Mouse (Mus musculus) limb, embryonic 13.5 days (tissue): ENCODE measurements at regions not wholly inside any gene's neighbourhood (a gene's known extent, or its start where the extent isn't known, plus 50 kb on each side); places are given as distances from the start of the nearest gene placed in this dataset.

Experiments used
- ATAC-seq: fragments of 200-750 bp; cut with Nextera tagmentation; 2 replicates; pipeline ENCODE4 v1.8.0; 2017; ENCODE audit warnings: low read depth, moderate number of reproducible peaks, moderate TSS enrichment; ENCODE audit not compliant: low FRiP score
- H3K27ac ChIP-seq: fragments of 300-500 bp; sonication (generic); 2 replicates; pipeline ENCODE4 v1.5.1; 2015; ENCODE audit warnings: inconsistent platforms, mild to moderate bottlenecking, moderate library complexity
- H3K27me3 ChIP-seq: fragments of 300-500 bp; sonication (generic); 2 replicates; pipeline ENCODE4 v1.6.1; 2015; ENCODE audit warnings: mild to moderate bottlenecking, inconsistent platforms
- H3K36me3 ChIP-seq: fragments of 300-500 bp; sonication (generic); 2 replicates; pipeline ENCODE4 v1.6.1; 2015; ENCODE audit warnings: inconsistent platforms, mild to moderate bottlenecking, moderate library complexity
- H3K4me1 ChIP-seq: fragments of 300-500 bp; sonication (generic); 2 replicates; pipeline ENCODE4 v1.6.1; 2015; ENCODE audit warnings: inconsistent platforms
- H3K4me2 ChIP-seq: fragments of 300-500 bp; sonication (generic); replicated peaks from 2 replicates; pipeline ENCODE4 v1.6.1; 2015; ENCODE audit warnings: inconsistent platforms, mild to moderate bottlenecking, moderate library complexity
- H3K4me3 ChIP-seq: fragments of 300-500 bp; sonication (generic); 2 replicates; pipeline ENCODE4 v1.5.1; 2015; ENCODE audit warnings: moderate library complexity, mild to moderate bottlenecking, inconsistent platforms
- H3K9ac ChIP-seq: fragments of 300-500 bp; sonication (generic); 2 replicates; pipeline ENCODE4 v1.6.1; 2015; ENCODE audit warnings: mild to moderate bottlenecking, inconsistent platforms
- H3K9me3 ChIP-seq: fragments of 300-500 bp; sonication (generic); 2 replicates; pipeline ENCODE4 v1.6.1; 2016; ENCODE audit warnings: inconsistent platforms
- WGBS: fragments of 180-500 bp; shearing (Covaris S2); methylation state at CpG from one replicate; pipeline ENCODE4 v1.1.7; 2015; 5-methylcytosine and 5-hydroxymethylcytosine counted together

DNA sequence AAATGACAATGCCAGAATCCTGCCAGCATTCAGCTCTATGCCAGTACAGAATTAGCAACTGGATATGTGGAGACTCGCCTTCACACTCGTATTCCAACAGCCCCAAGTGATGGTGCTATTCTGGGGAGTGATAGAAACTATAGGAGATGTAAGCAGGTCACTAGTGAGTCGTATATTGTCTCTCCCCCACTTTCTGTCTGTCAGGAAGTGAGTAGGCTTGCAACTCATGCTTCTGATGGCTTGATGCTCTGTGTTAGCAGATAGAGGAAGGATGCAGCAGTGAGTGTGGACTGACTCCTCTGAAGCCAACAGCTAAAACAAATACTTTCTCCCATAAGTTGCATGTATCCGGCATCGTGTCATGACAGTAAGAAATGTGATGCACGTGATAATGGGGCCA lies 52.0 kb upstream of the 4933409G03Rik start:
- peaks cover 17% of the 10 kb centered on the region for H3K4me1 ChIP-seq
- no peak for ATAC-seq
- H3K4me3 ChIP-seq: no peak overlapping the region
- no peaks in the 10 kb centered on the region for H3K36me3 ChIP-seq
- H3K4me2 ChIP-seq: no peak overlapping the region
- no peak overlapping the region for H3K9ac ChIP-seq
- WGBS: 84% methylated on average over 6 of the region's 6 CpGs
- H3K27ac ChIP-seq: no peak overlapping the region
- H3K9me3 ChIP-seq: no peaks in the 10 kb centered on the region
- no peaks in the 10 kb centered on the region for H3K27me3 ChIP-seq

DNA sequence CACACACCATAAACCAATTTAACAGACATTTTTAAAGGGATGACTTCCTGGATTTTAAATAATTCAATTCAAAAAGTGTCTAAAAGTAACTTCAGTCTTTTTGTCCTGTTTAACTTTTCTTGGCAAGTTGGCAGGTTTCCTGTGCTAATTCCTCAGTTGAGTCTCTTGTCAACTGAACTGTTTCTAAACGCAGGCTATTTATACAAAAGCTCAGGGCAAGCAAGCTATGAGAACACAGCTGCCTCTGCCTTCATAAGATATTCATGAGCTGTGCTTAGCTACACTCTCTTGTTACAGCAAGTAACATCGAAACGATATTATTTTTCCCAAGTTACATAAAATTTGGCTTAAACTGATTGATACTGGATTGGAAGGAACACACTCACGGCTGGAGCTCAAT lies 51.1 kb upstream of the 4933409G03Rik start:
- ATAC-seq: peak; percentile 40; the same call in 1 of the 2 replicates
- Histone ChIP-seq H3K9ac (no peak overlapping the region), H3K27me3 (no peaks in the 10 kb centered on the region), H3K4me3 (no peak overlapping the region), H3K4me2 (no peak overlapping the region), H3K4me1 (peaks cover 17% of the 10 kb centered on the region), H3K36me3 (no peaks in the 10 kb centered on the region), H3K27ac (no peak overlapping the region), H3K9me3 (no peaks in the 10 kb centered on the region)
- WGBS: 58% methylated on average over 4 of the region's 4 CpGs
